Mouse (Mus musculus): ENCODE results near the gene Tex50.

DNA sequence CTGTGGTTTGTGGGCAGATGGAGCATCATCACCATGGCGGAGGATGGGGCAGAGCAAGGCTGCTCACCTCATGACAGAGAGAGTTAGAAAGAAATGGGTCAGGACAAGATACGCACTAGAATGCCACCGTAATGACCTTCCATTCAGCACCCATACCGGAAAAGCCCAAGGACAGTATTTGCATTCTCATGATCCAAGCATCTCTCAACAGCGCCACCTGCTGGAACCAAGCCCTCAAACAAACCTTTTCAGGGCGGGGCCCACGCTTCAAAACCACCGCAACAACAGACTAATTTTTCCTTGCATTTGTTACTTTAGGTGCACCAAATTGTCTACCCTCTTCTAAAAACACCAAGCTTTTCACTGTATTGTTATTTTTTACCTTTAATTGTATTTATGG lies 21.6 kb upstream of the Tex50 start:
- TF ChIP-seq CTCF (conservative IDR thresholded peaks at IDR 0.05; ENCODE audit: insufficient read depth, insufficient read length, low read depth, low read length) (peak; percentile 72), POLR2A (IDR thresholded peaks at IDR 0.05; ENCODE audit: low read depth, low read length) (no peak)

Measured in kidney, adult 2 months (tissue).